Mouse (Mus musculus) ovary, adult 18-20 months (tissue): ENCODE measurements around the gene Pkm.

ENCODE experiments used
- DNase-seq: peaks from one replicate; pipeline ENCODE4 v3.0.0; 2022; ENCODE audit warnings: low spot score, mixed read lengths

Pkm gene

DNA sequence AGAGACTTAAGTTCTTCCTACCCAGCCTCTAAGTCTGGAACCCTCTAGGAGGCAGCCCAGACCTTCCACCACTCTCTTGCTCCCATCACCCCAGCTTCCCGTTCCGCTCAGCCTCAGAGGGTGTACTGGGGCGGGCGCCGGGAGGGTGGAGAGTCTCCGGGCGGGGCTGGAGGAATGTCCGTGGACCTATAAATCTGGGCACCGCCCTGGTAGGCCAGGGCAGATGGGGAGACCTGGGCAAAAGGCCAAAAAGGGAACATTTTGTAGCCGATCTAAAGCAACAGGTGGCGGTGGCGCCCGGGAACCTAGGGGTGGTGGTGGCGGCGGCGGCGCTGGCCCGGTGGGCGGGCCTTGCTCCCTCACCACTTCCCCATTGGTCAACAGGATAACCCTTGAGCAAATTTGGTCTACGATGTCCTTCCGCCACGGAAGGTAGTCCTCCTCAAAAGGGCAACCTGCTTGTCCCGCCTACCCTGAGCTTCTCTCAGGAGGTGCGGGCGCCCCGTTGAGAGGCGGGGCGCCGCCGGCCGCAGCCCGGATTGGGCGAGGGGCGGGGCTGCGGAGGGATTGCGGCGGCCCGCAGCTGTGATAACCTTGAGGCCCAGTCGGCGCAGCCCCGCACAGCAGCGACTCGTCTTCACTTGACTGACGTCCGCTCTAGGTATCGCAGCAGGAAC is at the start of gene Pkm:
TSS of gene Pkm (plus strand) at position 411 of the 677 bp plus-strand sequence.
- DNase-seq: peak; percentile 97

DNA sequence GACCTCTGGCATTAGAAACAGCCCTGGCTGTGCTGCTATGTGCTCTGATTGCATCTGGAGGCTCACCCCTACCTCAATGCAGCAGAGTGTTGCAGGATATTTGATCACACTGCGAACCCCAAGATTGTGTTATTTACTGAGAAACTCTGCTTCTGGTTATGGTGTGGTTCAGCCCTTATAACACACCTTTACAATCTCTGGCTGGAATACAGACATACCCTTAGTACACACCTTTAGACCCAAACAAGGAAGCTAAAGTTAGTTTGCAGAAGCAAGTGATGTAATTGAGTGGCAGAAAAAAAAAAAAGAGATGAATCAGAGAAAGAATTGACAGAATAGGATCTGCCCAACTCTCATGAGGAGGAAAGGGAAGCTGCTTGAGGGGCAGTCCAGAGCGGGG is 45.2 kb upstream of the Pkm start:
- DNase-seq: no peak

DNA sequence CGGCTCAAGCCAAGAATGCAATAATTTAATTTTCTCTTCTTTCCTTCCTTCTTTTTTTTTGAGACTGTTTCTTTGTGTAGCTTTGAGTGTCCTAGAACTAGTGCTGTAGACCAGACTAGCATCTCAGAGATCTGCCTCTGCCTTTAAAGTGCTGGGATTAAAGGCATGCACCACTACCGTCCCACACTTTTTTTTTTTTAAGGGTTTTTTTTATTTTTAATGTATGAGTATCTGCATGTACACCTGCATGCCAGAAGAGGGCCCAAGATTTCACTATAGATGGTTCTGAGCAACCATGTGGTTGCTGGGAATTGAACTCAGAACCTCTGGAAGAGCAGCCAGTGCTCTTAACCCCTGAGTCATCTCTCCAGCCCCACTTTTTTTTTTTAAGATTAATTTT is 40.4 kb upstream of the Pkm start:
- DNase-seq: no peak

DNA sequence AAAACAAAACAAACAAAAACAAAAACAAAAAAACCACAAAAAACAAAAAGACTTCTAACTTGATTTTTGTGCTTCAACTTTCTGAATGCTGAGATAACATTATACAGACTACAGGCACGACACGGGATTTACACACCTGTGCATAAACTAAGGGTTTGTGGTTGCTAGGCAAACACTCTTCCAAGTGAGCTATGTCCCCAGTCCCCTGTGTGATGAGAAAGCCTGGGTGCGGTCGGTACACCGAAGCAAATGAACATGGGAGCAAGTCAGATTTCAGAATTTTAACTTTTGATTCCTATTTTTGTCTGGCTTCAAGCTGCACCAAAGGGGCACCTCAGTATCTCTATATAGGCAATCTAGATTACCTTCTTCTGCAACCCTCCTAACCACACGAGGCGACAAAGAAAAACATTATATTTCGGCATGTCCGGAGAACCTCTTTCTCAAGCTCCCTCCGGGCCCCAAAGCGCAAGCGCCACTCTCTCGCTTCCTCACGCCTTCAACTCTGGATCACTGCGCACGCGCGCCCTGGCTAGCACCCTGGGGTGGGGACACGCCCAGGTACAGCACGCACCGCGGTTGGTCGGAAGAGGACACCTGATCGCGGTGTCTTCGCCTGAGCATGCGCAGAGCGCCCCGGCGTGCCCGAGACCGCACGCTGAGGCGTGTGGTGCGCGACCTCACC is 39.4 kb upstream of the Pkm start, which contains the start of gene Parp6:
TSS of gene Parp6 (plus strand) at position 663 of the 685 bp plus-strand sequence.
- DNase-seq: peak; percentile 100

DNA sequence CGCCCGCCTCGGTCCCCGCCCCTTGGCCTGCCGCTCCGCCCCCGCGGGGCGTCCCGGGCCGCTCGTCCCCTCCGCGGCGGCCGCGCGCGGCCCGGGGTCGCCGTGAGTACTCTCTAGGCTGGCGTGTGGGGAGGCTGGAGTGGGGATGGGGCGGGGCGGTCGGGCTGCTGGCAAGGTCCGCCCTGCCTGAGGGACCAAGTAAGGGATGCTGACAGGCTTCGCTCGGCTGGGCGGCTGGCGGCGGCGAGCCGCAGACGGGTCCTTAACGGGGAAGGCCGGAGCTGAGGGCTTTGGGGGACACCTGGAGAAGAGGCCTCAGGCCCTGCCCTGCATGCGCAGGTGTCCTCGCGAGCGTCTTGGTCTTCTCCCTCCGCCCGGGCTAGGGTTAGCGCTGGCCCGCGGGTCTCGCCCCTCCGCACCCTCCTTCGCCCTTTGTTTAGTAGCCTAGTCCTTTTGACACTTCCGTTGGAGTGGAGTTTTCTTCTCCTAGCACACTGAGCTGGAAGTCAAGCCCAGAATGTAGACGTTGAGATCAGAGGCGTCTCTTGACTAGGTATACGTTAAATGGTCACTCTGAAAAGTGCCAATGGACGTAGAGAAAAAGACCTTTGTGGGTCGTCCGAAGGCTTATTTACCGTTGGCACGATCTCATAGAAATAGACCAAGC is 38.7 kb upstream of the Pkm start:
- DNase-seq: peak; percentile 4

DNA sequence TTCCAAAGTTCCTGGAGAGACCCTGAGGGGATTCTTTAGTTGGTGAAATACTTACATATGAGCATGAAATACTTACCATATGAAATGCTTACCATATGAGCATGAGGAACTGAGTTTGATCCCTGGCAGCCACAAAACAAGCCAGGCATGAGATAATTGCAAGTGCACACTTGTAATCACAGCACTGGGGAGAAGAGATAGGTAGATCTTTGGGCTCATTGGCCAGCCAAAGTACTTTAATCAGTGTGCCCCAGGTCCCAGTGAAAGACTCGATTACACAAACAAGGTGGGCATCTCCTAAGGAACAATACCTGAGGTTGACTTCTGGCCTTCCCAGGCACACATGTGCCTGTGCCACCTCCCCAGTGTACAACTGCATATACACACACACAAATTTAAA is 17.8 kb upstream of the Pkm start:
- no peak for DNase-seq

DNA sequence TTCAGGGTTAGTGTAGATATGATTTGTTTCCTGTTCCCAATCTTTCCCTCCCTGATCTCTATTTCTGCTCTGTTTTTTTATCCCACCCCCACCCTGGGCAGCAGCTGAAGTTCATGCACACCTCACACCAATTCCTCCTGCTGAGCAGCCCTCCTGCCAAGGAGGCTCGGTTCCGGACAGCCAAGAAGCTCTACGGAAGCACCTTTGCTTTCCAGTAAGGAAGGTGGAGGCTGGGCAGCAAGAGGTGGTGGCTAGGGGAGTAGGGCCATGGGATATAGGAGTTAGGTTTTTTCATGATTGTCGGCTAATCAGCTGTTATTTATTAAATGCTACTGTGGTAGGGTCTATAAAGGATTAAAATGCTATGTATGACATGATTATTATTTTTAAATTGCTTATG is 16.2 kb upstream of the Pkm start:
- no peak for DNase-seq

DNA sequence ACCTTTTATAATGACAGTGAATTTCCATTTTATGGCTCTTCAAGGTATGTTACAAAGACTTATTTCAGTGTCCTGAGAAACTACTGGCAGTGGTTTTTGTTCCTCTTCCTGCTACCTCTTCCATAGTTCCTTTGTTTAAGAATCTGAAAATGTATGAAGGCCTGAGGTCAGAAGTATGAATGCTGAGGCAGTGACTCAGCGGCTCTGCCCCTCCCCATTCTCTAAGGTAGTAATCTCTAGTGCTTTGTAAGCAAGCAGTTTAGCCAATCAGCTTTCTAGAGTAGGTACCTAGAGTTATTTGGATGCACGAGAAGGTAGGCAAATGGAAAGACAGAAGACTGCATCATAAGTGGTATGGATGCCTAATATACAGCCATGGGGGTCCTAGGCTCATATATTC is 14.8 kb upstream of the Pkm start:
- no peak for DNase-seq

DNA sequence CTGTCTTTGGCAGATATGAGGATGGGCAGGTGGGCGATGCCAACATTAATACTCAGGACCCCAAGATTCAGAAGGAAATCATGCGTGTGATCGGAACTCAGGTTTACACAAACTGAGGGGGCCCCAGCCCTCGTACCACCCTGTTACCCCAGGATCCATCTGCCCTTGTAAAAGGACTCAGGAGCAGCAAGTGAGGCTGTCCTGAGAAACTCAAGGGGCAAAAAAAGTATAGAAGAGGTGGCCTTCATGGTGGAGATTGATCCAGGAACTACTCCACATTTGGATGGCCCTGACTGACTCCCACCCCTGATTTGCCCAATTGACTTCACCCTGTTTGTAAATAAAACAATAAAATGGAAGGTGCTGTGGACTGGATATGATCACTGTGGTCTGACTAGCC is 6.3 kb upstream of the Pkm start:
- DNase-seq: no peak

DNA sequence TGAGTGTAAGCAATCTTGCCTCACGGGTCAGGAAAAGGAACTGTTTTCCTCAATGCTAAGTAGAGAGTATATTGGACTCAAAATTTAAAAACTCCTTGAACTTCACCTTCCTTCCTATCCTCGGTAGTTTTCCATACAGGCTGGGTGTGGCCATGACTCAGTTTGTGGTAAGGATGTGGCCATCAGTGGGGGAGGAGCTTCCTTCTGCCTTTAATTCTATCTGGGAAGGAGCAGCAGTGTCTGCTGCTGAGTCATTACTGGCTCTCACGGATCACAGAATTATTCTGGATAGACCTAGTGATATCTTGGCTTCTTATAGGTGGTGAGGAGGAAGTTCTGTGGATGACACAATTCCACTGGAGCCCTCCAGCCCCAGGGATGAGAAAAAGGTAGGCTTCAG is 2.8 kb upstream of the Pkm start:
- DNase-seq: peak; percentile 32

DNA sequence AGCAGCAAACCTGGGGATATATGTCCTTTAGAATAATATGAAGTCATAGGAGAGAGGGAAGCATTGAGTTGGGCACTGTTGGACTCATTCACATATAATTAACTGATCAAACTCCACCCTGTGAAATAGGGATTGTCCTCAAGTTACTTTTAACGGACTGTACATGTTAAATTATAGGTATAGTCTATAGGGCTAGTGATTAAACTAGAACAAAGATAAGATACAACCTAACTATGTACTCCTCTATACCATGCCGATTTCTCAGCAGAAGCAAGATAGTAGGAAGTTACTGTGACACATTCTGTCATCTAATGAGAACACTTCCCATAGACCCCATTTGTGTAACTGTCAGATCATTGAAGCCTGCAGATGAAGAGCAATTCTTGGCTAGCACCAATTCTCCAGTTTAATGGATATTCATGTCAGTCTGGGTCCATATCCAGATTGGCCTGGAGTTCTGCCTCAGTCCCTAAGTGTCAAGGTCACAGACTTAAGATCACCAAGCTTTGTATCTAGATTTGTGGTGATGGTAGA is 1.7 kb upstream of the Pkm start:
- no peak for DNase-seq

DNA sequence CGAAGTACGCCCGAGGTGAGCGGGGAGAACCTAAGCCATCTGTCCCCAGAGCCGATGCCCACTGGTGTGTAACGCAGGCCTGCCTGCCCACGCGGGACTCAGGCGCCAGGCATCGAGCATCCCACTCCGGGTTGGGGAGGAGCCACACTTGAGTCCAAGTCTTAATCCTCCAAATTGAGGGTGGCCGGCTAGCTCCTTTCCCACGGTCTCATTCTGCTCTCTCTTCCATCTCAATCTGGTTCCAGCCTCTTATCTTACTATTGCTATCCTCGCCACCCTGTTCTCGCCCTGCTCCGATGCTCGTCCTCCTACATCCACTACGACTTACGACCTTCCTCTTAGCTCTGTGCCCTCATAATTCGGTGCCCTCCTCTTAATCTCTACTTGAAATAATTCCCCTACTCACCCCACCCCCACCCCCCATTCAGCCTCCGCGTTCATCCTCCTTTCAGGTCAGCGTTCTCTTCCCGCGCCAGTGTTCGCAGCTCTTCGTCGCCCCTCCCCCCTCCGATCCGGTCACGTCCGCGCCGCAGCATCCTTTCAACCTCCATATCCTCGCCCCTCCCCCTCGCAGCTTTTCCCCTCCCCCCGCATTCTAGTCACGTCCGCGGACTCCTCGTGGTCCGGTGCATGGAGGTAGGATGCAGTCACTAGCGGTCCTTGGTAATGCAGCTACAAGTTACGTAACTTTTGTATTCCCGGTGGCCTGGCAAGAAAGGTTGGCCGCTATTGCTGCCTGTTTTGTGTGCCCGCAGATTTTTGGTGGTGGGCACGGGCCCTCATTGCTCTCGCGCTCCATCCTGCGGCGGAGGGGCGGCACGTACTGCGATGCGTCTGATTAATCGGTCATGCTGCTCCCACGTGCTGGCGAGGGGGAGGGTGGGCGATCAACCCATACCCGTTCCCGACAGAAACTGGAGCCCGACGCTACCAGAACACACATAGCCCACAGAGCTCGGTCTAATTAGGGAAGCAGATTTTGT is 758 bp downstream of the Pkm start:
- DNase-seq: peak; percentile 38

DNA sequence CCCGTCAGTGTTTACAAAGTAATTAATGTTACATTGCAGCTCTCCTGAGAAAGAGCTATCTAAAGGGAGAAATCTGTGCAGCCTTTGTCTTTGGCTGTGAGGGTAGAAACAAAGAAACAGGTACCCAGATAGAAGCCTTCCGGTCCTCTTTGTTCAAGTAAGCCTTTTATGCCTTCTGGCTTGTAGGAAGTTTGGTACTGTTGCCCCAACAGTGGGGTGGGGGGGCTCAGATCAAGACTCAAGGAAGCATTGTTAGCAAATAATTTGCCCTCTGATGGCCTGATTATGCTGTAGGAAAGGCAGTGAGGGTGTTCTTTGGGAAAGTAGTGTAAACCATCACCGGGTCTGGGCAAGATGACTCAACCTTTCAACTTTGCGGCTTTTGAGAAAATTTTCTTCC is 2.0 kb downstream of the Pkm start:
- no peak for DNase-seq

DNA sequence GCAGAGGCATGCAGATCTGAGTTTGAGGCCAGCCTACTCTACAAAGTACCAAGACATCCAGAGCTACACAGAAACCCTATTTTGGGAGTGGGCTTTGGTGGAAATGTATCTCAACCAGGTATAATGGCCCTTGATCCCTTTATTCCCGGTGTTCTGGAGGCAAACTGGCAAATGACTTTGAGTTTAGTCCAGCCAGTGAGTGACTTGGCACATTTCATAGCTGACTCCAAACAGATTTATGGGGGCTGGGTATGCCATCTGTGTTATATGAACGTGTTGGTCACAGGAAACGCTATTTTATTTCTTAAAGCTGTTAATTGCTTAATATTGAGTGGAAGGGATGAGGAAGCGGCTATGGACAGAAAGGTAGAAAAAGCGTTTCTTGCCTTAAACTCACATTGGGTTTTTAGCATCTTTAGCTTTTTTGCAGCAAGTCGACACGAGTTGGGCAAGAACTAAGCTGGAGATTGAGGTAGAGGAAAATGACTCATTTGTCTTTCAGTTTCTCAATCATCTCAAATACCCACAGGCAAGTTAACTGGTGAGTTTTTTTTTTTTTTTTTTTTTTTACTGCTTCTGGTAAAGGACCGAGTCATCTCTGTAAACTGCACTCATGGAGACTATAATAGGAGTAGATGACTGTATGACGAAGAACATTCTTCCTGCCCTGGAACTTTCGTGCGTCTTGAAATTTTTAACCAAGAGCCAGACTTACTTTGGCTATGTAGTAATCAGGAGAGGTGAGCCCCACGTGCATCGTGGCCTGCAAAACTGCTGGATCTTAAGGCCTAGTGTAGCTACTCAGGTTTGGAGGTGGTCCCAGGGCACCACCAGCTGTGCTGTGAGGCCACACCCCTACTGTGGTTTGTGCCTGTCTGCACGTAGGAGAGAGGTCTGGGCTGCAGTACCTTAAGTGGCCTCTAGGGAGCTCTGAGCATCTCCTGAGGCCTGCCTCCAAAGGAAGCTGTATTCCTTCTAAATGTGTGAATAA is 3.2 kb downstream of the Pkm start:
- DNase-seq: peak; percentile 46

DNA sequence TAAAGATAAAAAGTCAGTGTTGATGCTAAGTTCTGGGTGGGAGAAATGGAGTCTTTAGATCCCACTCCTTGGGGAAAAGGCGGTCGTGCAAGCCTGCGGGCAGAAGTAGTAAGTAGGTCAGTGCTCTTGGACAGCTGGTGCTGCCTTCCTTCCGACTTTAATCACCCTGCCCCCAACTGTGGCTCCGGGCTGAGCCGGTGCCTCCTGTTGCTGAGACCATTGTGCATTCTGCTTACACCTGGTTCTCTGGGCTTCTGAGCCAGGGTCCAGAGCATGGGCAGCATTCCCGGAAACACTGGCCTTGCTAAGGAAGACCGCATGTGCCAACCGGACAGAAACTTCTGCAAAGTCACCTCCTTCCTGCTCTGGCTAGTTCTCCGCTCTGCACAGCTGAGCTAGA is 4.3 kb downstream of the Pkm start:
- no peak for DNase-seq

DNA sequence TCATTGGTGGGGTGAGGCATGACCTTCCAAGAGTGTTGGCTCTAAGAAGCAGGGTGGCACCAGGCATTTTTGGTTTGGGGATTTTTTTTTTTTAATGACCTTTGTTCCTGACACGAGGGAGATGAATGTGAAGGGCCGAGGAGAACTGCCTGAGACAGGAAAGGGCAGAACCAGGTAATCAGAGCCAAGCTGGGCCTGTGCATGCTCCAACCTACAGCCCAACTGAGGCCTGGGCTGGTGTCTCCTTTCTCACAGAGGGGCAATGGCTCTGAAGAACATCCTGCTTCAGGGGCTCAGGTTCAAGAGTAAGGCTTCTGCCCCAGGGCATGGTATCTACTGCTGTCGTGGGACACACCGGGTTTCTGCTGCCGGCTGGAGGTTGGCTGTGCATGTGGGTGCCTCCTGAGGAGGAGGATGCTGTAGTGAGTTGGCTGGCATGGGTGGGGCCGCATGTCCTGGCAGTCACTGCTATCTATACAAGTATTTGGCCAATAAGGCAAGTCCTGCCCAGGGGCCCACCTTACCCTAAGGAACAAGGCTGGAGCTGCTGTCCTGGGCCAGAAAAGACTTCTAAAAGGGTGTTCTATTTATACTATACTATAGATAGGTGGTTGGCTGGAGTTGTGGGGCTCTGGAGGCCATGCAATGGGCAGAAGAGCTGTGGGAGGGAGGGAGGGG is 5.3 kb downstream of the Pkm start:
- no peak for DNase-seq

DNA sequence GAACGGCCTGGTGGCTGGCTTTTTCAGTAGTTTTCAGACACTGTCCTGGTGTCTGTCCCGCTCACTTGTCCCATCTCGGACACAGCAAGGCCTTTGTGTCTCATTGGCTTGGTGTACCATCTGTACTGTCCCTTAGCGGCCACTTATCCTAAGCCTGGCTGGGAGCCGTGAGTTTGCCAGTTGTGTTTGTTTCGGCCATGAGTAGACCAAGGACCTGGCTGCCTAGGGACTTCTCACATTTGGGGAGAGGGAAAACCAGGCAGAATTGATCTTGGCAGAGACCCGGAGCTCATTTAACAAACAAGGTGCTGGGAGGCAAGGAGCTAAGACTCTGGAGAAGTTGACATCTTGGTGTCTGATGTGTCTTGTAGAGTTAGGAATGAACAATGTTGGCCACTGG is 7.1 kb downstream of the Pkm start:
- no peak for DNase-seq

DNA sequence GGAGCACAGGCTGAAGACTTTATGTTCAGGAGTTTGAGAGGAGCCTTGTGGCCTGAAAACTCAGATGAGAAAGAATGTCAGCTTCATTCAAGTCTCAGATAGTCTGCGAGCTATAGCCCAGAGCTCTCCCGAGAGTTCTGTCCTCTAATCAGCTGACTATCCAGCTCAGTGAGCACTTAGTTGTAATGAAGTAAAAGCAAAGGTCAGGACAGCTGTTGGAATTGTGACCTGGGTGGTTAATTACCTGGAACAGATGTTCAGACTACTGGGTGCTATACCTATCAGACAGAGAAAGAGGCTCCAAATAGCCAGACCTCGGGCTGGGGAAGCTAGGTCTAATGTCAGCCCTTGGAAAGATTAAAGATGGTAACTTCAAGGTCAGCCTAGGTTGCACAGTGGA is 7.8 kb downstream of the Pkm start:
- no peak for DNase-seq

DNA sequence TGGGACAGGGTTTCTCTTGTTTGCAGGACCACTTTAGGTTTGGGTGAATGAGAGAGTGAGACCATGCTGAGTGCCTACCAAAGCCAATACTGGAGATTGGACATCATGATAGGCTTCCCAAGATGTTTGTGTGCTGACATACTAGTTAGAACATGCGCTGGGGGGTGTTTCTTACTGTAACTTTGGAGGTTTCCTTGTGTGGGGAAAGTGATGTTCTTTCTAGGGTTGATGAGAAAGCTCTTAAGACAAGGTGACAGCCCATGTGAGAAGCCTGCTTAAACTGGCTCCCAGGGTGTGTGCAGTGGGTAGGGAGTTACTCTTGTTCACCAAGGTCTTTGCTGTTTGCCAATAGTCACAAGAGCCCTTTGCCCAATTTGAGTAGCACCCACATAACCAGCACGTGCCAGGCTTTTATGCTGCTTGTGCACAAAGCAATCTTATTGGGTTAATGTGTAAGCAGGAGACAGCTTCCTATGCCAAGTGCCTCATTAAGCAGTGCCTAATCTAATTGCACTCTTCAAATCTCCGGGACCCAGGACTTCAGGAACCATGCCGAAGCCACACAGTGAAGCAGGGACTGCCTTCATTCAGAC is 8.6 kb downstream of the Pkm start:
- no peak for DNase-seq

DNA sequence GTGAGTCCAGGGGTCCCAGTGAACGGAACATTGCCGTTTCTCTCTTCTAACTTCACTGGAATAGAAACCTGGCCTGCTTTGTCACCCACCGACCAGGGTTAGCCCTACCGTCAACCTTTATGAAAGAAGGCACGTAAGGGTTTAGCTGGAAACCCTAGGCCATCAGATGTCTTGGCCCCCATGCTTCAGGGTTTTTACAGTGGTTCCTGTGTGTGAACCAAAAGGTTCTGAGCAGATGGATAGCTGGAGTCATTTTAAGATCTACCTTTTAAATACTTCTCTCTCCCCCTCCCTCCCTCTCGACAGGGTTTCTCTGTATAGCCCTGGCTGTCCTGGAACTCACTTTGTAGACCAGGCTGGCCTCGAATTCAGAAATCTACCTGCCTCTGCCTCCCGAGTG is 9.8 kb downstream of the Pkm start:
- DNase-seq: no peak
